Mouse (Mus musculus): ENCODE measurements around the gene Nkain1.

GRCm38 (mm10) chr4:130574048-130574413, at the start of gene Nkain1:
- TF ChIP-seq HCFC1 (IDR thresholded peaks at IDR 0.05; ENCODE audit: borderline replicate concordance, insufficient read depth, low read length) (no peak), CHD2 (IDR thresholded peaks at IDR 0.05; ENCODE audit: low read depth, low read length) (no peak)

Measured in ES-E14 (cell line).